Mouse (Mus musculus): ENCODE measurements around the gene St8sia1. TPM values are rescaled to one million over a fixed set of nuclear protein-coding genes. Genes with fewer than 3 reads are reported as not detected.

St8sia1 gene
- polyA plus RNA-seq, 1 experiment from 2014 or later, result 3.5 TPM

DNA sequence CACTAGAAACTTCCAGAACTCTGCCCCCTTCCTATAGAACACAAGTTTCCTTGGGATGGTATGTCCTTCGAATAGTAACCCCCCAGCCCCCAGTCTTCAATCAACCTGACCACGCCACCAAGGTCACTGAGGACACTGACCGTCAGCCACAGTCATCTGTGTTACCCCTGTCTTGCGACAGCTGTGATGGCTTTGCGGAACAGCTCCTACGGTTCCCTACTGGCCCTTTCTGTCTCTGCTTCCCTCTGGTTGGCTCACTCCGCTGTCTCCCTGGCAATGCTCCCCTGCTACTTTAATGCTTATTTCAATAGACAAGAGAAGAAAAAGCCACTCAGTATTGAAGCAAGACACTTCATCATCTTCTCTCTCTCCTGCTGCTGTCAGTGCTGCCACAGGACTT, 170.8 kb downstream of the St8sia1 start:
- H3K27ac ChIP-seq (ENCODE audit: low read depth, low read length), result no peak overlapping the region
- no peak for ATAC-seq (ENCODE audit: low FRiP score, low TSS enrichment)
- H3K9ac ChIP-seq (ENCODE audit: low read depth, low read length), result no peak overlapping the region
- no peaks in the 10 kb centered on the region for H3K27me3 ChIP-seq (ENCODE audit: control insufficient read depth, insufficient read depth, low read length)
- H3K4me2 ChIP-seq (replicated peaks; ENCODE audit: low read depth, low read length), result no peak overlapping the region
- 38% methylated on average over 7 of the region's 7 CpGs for WGBS
- H3K9me3 ChIP-seq (ENCODE audit: control insufficient read depth, low read length), result no peaks in the 10 kb centered on the region
- 0 out of 2 replicates have a peak, but pooled peaks cover 7% of the 10 kb centered on the region for H3K4me1 ChIP-seq (ENCODE audit: control insufficient read depth, insufficient read depth, low read length)
- H3K36me3 ChIP-seq (ENCODE audit: control insufficient read depth, insufficient read depth, low read length), result no peaks in the 10 kb centered on the region
- no peak overlapping the region for H3K4me3 ChIP-seq (ENCODE audit: low read length)

DNA sequence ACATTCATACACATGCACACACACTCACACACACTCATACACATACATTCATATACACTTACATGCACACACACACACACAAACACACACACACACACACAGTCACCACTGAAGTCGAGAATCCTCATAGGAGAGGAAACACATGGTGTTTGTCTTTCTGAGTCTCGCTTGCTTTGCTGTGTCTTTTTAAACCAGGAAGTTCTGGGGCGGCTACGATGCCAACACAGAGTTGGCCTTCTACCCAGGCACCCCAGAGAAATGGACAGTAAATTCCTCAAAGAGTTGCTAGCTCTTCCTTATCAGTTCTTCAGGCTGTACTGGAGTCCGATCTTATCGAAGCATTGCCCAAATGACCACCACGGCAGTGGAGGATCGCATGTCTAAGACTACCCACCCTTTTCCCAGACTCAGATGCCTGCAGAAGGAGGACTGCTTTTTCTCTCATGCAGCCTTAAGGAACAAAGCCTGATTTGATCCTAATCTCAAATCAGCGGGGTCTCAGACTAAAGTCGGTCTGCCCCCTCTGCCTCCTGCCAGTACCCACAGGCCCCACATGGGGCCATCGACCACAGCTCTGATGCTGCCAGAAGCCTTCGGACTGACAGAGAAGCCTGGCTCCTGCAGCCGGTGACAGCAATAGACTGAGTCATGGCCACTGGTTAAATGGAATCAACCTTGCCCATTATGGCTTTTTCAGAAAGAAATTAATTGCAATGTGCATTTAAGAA, 171.8 kb downstream of the St8sia1 start:
- H3K36me3 ChIP-seq (ENCODE audit: control insufficient read depth, insufficient read depth, low read length), result no peaks in the 10 kb centered on the region
- H3K4me1 ChIP-seq (ENCODE audit: control insufficient read depth, insufficient read depth, low read length), result 0 out of 2 replicates have a peak, but pooled peaks cover 7% of the 10 kb centered on the region
- H3K4me3 ChIP-seq (ENCODE audit: low read length), result no peak overlapping the region
- ATAC-seq (ENCODE audit: low FRiP score, low TSS enrichment), result no peak
- H3K9me3 ChIP-seq (ENCODE audit: control insufficient read depth, low read length), result no peaks in the 10 kb centered on the region
- H3K27ac ChIP-seq (ENCODE audit: low read depth, low read length), result no peak overlapping the region
- no peak overlapping the region for H3K4me2 ChIP-seq (replicated peaks; ENCODE audit: low read depth, low read length)
- WGBS, result 59% methylated on average over 13 of the region's 13 CpGs
- H3K9ac ChIP-seq (ENCODE audit: low read depth, low read length), result no peak overlapping the region
- H3K27me3 ChIP-seq (ENCODE audit: control insufficient read depth, insufficient read depth, low read length), result no peaks in the 10 kb centered on the region

DNA sequence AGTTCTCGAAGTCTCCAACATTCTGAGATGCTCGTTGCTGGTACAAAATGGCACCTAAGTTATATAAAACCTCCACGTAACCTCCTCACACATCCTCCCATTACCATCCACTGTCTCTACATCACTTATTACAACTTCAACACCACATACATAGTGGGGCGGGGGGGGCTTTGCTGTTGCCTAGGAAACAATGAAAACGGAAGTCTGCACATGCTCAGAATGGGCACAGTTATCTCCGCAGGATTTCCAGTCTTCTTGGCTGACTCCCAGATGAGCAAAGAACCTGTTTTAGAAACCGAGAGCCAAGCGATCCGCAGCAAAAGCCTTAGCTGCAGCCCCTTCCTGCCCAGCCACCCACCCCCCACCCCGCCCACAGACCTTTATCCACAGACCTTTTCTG, 174.5 kb downstream of the St8sia1 start:
- no peaks in the 10 kb centered on the region for H3K36me3 ChIP-seq (ENCODE audit: control insufficient read depth, insufficient read depth, low read length)
- H3K9ac ChIP-seq (ENCODE audit: low read depth, low read length), result no peak overlapping the region
- no peak for ATAC-seq (ENCODE audit: low FRiP score, low TSS enrichment)
- H3K27me3 ChIP-seq (ENCODE audit: control insufficient read depth, insufficient read depth, low read length), result no peaks in the 10 kb centered on the region
- 0 out of 2 replicates have a peak, but pooled peaks cover 7% of the 10 kb centered on the region for H3K4me1 ChIP-seq (ENCODE audit: control insufficient read depth, insufficient read depth, low read length)
- no peak overlapping the region for H3K4me2 ChIP-seq (replicated peaks; ENCODE audit: low read depth, low read length)
- H3K9me3 ChIP-seq (ENCODE audit: control insufficient read depth, low read length), result no peaks in the 10 kb centered on the region
- 96% methylated on average over 10 of the region's 10 CpGs for WGBS
- H3K27ac ChIP-seq (ENCODE audit: low read depth, low read length), result no peak overlapping the region
- no peak overlapping the region for H3K4me3 ChIP-seq (ENCODE audit: low read length)

DNA sequence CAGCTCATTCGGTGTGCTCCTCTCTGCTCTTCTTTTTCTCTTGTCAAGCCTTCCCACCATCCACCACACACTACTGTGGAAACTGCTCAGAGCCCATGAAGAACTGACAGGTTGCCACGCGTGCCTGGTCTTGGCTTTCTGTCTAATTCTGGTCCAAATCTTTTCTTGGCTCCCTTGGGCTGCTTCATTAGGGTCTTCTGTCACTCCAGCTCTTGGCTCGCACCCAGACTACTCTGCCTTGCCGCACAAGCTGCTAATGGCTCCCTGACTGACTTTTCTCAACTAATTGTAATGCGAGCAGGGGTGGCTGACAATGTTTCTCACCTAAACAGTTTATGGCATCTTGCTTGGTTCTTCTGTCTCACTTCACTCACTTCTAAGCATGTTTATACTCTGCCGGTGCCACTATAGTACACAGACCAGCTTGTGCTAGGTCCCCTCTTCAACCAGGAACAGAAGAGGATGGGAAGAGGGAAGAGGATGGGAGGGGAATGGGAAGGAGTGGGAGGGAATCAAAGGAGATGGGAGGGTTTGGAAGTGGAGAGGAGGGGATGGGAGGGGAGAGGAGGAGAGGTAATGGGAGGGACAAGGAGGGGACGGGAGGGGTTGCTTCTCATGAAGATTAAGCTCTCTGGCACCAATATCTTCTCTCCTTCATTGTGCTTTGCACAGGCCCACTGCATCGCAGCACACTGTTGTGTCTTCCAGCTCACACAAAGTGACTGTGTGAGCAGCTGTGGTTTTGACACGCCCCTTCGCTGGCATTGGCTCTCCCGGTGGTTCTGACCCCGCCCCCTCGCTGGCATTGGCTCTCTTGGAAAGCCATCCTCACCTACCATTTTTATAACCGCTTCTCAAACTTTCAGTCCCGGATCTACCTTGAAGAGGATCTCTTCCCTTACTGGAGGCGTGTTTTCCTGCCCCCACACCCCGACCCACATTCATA, 175.9 kb downstream of the St8sia1 start:
- 48% methylated on average over 18 of the region's 18 CpGs for WGBS
- Histone ChIP-seq H3K9ac (ENCODE audit: low read depth, low read length) (no peak overlapping the region), H3K4me2 (replicated peaks; ENCODE audit: low read depth, low read length) (peak overlapping the region; percentile 19; the same call in 1 of the 2 replicates), H3K27me3 (ENCODE audit: control insufficient read depth, insufficient read depth, low read length) (no peaks in the 10 kb centered on the region), H3K36me3 (ENCODE audit: control insufficient read depth, insufficient read depth, low read length) (no peaks in the 10 kb centered on the region), H3K4me3 (ENCODE audit: low read length) (no peak overlapping the region), H3K4me1 (ENCODE audit: control insufficient read depth, insufficient read depth, low read length) (0 out of 2 replicates have a peak, but pooled peaks cover 2% of the 10 kb centered on the region), H3K9me3 (ENCODE audit: control insufficient read depth, low read length) (no peaks in the 10 kb centered on the region), H3K27ac (ENCODE audit: low read depth, low read length) (no peak overlapping the region)
- ATAC-seq (ENCODE audit: low FRiP score, low TSS enrichment), result peak; percentile 40; the same call in 1 of the 2 replicates

DNA sequence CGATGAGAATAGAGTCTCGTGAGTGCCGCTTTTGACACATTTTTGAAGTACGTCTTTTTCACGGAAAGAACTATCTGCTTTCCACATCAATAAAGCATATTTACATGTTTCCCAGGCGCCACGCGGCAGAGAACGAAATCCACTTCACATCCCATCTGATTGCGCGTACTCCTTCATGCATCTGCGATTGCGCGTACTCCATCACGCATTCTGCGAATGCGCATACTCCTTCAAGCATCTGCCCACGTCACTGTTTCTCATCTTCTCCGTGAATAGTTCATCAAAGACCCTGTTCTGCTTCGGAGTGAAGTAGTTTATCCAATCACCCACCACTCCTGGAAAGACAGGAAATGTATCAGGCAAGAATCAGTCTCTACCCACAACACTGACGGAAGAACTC, 178.1 kb downstream of the St8sia1 start:
- Histone ChIP-seq H3K36me3 (ENCODE audit: control insufficient read depth, insufficient read depth, low read length) (no peaks in the 10 kb centered on the region), H3K9ac (ENCODE audit: low read depth, low read length) (no peak overlapping the region), H3K27ac (ENCODE audit: low read depth, low read length) (no peak overlapping the region), H3K4me2 (replicated peaks; ENCODE audit: low read depth, low read length) (no peak overlapping the region), H3K27me3 (ENCODE audit: control insufficient read depth, insufficient read depth, low read length) (no peaks in the 10 kb centered on the region), H3K9me3 (ENCODE audit: control insufficient read depth, low read length) (no peaks in the 10 kb centered on the region), H3K4me1 (ENCODE audit: control insufficient read depth, insufficient read depth, low read length) (no peaks in the 10 kb centered on the region), H3K4me3 (ENCODE audit: low read length) (no peak overlapping the region)
- no peak for ATAC-seq (ENCODE audit: low FRiP score, low TSS enrichment)
- 88% methylated on average over 21 of the region's 21 CpGs for WGBS

DNA sequence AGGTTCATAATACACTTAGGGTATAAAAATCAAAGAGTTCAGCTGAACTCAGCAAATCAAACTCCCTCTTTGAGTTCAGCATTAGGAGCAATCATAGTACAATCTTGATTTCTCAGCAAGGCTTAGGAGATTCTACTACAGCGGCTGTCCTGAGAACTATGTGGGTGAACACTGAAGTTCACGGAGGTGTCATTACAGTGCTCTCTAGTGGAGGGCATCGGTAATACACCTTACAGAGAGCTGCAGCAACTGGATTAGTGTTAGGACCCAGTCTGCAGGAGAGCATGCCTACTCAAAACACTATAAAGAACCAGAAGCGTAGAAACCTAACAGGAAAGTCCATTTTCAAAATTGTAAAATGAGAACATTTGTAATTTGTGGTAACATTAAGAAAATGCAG, 178.9 kb downstream of the St8sia1 start:
- H3K9me3 ChIP-seq (ENCODE audit: control insufficient read depth, low read length), result no peaks in the 10 kb centered on the region
- no peak overlapping the region for H3K9ac ChIP-seq (ENCODE audit: low read depth, low read length)
- H3K4me1 ChIP-seq (ENCODE audit: control insufficient read depth, insufficient read depth, low read length), result no peaks in the 10 kb centered on the region
- H3K36me3 ChIP-seq (ENCODE audit: control insufficient read depth, insufficient read depth, low read length), result no peaks in the 10 kb centered on the region
- no peak overlapping the region for H3K4me3 ChIP-seq (ENCODE audit: low read length)
- H3K4me2 ChIP-seq (replicated peaks; ENCODE audit: low read depth, low read length), result no peak overlapping the region
- no peak overlapping the region for H3K27ac ChIP-seq (ENCODE audit: low read depth, low read length)
- no peak for ATAC-seq (ENCODE audit: low FRiP score, low TSS enrichment)
- 46% methylated on average over 4 of the region's 4 CpGs for WGBS
- H3K27me3 ChIP-seq (ENCODE audit: control insufficient read depth, insufficient read depth, low read length), result no peaks in the 10 kb centered on the region

DNA sequence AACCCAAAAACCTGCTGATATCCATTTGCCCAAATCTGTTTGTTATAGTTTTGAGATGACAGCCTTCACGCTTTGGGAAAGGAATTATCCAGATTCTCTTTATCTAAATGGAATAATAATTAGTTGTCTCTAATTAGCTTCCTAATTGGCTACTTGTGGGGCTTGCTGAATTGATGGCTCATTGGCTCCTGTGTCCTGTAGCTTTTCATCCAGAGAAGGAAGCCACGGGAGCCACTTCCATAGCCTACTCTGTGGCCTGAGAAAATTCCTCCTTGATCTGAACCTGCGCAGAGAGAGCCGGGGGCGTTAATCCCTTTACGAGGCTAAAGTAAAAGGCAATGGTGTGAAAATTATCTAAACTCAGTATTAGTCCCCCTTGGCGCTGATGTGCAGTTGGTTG, 183.0 kb downstream of the St8sia1 start:
- no peak for ATAC-seq (ENCODE audit: low FRiP score, low TSS enrichment)
- H3K4me1 ChIP-seq (ENCODE audit: control insufficient read depth, insufficient read depth, low read length), result no peaks in the 10 kb centered on the region
- 59% methylated on average over 7 of the region's 7 CpGs for WGBS

DNA sequence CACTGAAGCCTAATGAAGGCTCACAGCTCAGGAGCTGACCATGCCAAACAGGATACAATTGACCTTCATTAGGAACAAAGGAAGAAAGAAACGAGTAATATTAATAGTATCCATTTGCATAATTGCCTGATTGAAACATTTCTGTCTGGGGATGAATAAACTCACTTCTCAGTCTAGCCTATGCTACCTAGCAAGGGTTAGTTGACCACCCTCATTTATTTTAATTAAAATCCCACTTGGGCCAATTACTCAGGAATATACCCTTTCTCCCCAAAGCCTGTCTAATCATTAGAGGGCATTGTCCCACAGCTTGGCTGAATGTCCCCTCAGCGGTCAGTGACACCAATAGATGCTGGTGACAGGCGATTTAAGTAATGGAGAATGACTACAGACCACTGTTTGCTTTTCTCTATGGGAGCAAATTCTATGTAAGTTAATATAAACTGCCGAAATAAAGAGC, 183.6 kb downstream of the St8sia1 start:
- Histone ChIP-seq H3K27ac (ENCODE audit: low read depth, low read length) (no peak overlapping the region), H3K9ac (ENCODE audit: low read depth, low read length) (no peak overlapping the region), H3K4me3 (ENCODE audit: low read length) (no peak overlapping the region), H3K4me2 (replicated peaks; ENCODE audit: low read depth, low read length) (no peak overlapping the region), H3K27me3 (ENCODE audit: control insufficient read depth, insufficient read depth, low read length) (no peaks in the 10 kb centered on the region), H3K9me3 (ENCODE audit: control insufficient read depth, low read length) (no peaks in the 10 kb centered on the region), H3K4me1 (ENCODE audit: control insufficient read depth, insufficient read depth, low read length) (no peaks in the 10 kb centered on the region), H3K36me3 (ENCODE audit: control insufficient read depth, insufficient read depth, low read length) (0 out of 2 replicates have a peak, but pooled peaks cover 2% of the 10 kb centered on the region)
- WGBS, result 79% methylated on average over 4 of the region's 4 CpGs
- no peak for ATAC-seq (ENCODE audit: low FRiP score, low TSS enrichment)

More for the DNA sequence above, 183.0 kb downstream of the St8sia1 start:
- Histone ChIP-seq H3K36me3 (ENCODE audit: control insufficient read depth, insufficient read depth, low read length) (no peaks in the 10 kb centered on the region), H3K27me3 (ENCODE audit: control insufficient read depth, insufficient read depth, low read length) (no peaks in the 10 kb centered on the region), H3K4me2 (replicated peaks; ENCODE audit: low read depth, low read length) (no peak overlapping the region), H3K9me3 (ENCODE audit: control insufficient read depth, low read length) (no peaks in the 10 kb centered on the region), H3K9ac (ENCODE audit: low read depth, low read length) (no peak overlapping the region), H3K27ac (ENCODE audit: low read depth, low read length) (no peak overlapping the region), H3K4me3 (ENCODE audit: low read length) (no peak overlapping the region)
